Mouse (Mus musculus): ENCODE data around the gene Gbgt1. TPM values are rescaled to one million over a fixed set of nuclear protein-coding genes. Genes with fewer than 3 reads are reported as not detected.
A peak's percentile ranks its signal among the peaks of the same experiment; 100 is the strongest.

Gbgt1 gene
- total and polyA plus RNA-seq, 3 experiments: 1.6 to 4.6 (median 3.7) TPM

DNA sequence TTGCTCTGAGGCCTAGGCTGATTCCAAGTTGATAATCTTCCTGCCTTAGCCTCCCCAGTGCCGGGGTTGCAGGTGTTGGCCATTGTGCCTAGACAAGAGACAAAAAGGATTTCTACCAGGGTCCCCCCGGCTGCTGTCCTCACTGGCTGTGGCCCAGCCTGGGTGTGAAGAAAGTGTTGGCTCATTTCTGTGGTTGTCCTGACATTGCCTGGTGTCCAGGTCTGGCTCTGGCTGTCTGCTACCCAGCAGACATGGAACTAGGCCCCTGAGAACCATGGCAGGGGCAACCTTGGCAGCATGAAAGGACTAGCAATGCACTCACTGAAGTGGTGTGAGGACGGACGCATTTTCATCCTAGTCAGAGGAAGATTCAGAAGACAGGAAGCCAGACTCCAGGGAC lies 33.2 kb downstream of the Gbgt1 start:
- no peak for DNase-seq

DNA sequence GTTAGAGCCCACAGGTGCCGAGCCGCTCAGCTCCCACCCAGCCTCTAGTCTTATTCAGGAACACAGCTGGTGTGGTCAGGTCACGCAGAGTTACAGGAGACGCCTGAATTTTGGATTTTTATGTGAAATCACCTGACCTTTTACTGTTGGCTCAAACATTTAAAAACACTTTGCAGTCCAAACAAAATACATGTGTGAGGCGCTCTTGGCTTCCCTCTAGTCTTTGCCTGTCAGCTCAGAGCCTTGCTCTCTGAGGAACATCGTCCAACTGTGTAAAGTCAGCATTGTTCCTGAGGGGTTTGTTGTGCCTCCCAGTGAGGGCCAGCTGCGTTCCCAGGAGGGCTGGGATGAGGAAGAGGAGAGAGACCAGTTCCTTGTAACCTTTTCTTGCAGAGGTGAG lies 33.6 kb downstream of the Gbgt1 start:
- no peak for DNase-seq

GRCm38 (mm10) chr2:28532938-28533771 lies 36.5 kb downstream of the Gbgt1 start:
- peak; percentile 95 for DNase-seq

DNA sequence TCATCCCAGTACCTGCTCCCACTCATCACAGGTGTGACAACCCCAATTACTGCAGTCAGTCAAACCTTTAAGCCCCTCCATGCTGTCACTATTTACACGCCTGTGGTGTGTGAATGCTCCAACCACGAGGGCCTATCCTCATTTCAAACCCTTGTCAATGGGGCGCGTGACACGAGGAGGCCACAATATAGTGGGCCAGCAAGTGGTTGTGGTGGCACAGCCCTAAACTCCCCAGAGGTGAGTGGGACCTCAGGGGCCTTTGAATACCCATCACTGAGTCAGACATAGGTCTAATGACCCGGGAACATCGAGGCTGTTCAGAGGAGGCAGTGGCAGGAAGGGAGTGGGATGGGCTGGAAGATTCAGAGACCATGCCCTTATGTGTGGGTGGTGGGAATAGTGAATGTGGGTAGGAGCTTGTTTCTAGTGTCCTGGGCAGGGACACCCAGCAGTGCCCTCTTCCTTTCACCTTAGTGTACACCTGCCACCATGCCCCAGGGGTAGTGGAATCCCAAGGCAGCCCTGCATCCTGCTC lies 37.3 kb downstream of the Gbgt1 start:
- no peak for DNase-seq

DNA sequence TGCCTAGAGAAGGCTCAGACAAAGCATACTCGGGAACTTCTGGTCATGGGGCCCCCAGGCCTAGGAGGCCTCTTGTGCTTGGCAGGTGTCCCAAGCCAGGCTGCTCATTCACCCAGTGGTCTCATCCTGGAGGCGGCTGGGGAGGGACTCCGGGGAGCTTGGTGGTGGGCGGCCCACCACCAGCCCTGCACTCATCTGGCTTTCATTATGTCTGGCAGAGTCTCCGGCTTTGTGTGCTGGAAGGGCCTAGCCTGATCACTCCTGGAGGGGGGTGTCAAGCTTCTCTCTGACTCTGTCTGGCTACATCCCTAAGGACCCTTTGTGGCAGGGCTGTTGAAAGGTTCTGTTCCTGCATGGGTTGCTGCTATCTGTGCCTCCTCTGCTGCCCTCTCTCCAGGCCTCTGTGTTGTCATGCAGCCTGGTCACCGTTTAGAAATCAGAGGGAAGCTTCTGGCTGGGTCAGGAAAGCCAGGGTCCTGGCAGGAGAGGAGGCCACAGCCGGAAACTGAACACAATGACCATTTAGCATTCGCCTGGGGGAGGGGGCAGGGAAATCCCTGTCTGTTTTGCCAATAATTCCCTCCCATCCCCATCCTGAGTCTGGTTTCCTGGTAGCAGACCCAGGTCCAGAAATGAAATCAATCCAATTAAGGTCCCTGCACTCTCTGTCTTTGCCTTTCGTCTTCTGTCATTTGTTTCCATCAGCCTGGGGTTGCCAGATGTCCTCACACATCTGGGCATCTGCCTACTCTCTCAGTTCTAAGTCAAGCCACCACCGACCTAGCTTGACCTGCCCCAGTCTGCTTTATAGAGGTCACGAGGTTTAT lies 38.0 kb downstream of the Gbgt1 start:
- DNase-seq: peak; percentile 65

DNA sequence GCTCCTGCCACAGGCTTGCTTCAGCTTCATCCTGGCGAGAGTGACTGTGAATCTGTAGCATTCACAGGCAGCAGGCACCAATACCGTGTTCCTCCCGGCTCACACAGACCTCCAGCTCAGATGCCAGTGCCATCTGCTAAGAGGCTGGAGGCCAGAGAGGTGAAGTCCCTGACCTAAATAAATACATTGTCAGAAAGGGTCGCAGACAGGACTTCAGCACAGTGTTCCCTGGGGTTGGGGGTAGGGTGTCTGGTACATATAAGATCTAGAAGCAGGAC lies 38.5 kb downstream of the Gbgt1 start:
- no peak for DNase-seq

DNA sequence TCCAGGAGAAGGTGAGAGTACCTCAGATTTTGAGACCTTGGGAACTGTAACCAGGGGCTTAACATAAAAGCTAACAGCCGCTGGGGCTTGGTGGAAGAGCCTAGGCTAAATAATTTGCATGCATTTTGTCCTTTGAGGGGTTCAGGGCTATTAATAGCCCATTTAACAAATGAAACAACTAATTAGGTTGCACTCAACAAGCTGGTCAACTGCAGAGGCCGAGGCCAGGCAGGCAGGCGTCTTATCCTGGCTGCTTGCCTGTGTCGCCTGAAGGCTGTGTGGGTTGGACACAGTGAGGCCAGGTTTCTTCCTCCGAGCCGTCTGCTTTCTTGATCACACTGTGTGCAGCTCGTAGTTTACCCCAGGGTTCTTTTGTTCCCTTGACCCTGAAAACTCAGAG lies 39.0 kb downstream of the Gbgt1 start:
- DNase-seq: peak; percentile 53

- no peak for DNase-seq
Observed at GRCm38 (mm10) chr2:28536166-28536565, 39.5 kb downstream of the Gbgt1 start.

- DNase-seq: no peak
Observed at GRCm38 (mm10) chr2:28536766-28537633, 40.3 kb downstream of the Gbgt1 start.

DNA sequence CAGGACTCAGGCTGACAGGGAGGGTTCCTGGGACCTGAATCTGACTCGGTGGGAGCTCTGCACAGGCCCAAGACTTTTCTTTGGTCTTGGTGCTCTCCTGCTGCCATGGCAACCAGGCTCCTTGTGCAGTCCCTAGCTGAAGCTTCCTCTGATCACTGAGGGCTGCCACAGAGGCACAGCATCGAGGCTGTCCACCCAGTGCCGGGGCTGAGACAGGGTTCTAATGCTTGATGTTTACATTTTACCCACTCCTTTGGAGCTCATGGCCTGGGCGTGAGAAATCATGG lies 40.9 kb downstream of the Gbgt1 start:
- no peak for DNase-seq

DNA sequence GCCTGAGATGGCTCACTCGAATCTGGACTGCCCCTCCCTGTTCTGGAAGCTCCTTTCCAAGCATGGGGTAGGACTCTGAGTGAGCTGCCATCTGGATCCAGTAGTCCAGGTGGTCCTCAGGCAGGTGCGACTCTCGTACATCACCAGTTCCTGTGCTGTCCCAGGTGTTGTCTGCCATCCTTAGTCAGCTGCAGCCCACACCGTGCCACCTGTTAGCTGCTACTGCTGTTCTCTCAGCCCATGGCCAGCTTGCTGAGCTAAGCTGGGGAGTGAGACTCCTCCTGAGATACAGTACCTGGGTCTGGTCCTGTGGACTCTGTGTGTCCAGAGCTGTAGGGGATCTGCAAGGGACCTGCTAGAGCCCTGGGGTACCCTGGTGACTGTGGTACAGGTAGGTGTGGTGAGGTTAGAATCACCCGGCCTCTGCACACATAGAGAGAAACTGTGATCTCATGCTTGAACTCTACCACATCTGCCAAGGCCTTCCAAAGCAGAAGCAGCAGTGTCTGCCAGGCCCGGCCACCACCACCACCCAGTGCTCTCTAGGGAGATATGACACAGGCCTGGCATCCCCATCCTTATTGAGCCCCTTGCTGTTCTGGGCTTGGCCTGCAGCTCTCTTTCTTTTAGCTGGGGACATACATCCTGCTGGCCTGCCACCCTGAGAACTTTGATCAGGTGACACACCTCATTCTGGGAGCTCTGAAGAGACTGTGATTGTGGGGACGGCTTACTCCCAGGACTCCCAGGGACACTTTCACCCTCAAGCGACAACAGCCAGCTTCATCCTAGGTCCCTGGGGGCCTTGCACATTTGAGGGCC lies 41.5 kb downstream of the Gbgt1 start:
- DNase-seq: no peak

DNA sequence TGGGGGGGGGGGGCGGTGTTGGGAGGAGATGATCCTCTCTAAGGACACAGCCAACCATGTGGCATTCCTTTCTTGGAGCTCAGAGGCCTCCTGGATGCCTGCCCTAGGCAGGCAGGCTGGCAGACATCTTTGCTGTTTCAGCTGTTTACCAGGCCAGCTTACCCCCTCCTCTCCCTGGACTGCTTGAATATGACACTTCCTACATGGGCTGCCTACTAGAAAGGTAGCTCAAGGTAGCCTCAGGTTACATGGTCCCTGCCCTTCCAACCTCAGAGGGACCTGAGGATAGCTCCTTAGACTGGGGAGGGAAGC lies 42.1 kb downstream of the Gbgt1 start:
- no peak for DNase-seq

DNA sequence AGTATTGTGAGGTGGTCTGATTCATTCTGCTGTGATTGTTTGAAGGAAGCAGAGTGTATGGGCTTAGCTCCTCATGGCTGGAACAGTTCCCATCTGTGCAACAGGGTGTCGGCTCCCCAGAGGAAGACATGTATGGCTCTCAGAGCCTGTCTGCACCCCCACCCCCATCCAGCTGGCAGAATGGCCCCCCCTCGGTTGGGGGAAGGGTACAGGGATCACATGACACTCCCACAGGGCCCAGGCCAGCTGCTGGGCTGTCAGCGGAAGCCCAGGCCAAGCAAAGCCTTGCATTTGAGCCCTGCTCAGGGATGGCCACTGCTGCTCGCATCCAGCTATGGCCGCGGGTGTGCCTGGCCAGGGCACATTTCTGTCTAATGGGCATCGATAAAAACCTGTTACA lies 42.5 kb downstream of the Gbgt1 start:
- DNase-seq: peak; percentile 57

DNA sequence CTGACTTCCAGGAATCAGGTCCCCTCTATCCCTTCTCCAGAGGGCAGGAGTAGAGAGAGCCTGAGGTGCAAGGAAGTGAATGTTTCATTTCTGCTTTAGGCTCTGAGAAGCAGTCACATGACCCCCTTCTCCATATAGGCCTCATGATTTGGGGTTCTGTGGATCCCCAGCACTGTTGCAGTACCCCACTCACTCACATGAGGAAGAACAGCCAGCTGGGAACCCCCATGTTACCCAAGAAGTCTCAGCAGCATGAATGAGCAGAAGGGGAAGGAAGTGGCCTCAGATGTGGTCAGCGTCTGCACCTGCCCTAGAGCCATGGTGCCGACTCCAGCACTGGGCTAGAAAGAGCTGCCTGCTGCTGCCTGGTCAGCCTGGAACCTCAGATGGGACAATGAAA lies 43.3 kb downstream of the Gbgt1 start:
- DNase-seq: no peak

DNA sequence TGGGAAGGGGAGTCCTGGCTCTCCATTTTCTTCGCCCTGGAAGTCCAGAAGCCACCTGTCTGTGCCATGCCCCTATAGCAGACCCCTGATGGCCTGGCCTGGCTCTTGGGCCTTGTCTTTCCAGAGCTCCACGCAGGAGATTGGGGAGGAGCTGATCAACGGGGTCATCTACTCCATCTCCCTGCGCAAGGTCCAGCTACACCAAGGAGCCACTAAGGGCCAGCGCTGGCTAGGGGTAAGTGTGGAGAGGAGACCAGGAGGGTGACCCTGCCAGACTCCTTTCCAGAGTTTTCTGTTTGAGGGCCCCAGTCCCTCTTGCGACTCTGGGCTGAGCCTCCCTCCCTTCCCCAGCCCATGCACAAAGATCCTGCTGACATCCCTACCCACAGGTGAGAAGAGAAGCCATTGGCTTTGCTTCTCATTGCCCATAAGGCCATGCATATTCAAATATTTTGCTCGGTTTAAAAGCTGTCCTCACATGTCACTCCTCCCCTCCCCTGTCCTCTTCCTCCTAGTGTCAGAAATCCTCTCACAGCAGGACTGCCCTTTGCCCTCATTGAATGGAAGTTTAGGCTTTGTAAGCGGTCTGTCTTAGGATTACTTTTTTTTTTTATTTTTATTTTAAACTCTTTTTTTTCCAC lies 44.0 kb downstream of the Gbgt1 start:
- no peak for DNase-seq

- DNase-seq: peak; percentile 62
Observed at GRCm38 (mm10) chr2:28543894-28544293, 47.2 kb downstream of the Gbgt1 start.

GRCm38 (mm10) chr2:28545976-28546375 lies 49.3 kb downstream of the Gbgt1 start:
- DNase-seq: no peak

- no peak for DNase-seq
Observed at GRCm38 (mm10) chr2:28546560-28546959, 49.9 kb downstream of the Gbgt1 start.

GRCm38 (mm10) chr2:28547237-28548172 lies 50.8 kb downstream of the Gbgt1 start:
- peak; percentile 87 for DNase-seq

DNA sequence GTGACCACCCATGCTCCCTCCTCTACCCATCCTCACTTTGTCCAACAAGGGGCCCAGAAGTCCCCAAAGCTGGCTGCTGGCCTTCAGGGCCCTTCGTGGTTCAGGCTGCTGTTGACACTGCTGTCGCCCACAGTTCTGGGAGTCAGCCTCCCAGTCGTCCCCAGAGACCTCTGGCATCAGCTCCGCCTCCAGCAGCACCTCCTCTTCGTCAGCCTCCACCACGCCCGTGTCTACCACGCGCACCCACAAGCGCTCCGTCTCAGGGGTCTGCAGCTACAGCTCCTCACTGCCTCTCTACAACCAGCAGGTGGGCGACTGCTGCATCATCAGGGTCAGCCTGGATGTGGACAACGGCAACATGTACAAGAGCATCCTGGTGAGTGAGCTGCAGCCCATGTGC lies 52.5 kb downstream of the Gbgt1 start:
- no peak for DNase-seq
